Mouse (Mus musculus): ENCODE measurements at regions not wholly inside any gene's neighbourhood (a gene's known extent, or its start where the extent isn't known, plus 50 kb on each side); places are given as distances from the start of the nearest gene placed in this dataset.
A peak's percentile ranks its signal among the peaks of the same experiment; 100 is the strongest.

GRCm38 (mm10) chr8:95974889-95975288 lies 86.5 kb upstream of the Got2 start:
- DNase-seq, result no peak

- no peak for DNase-seq
Measured at GRCm38 (mm10) chr8:95974231-95974630, 85.9 kb upstream of the Got2 start.

- no peak for DNase-seq
Measured at GRCm38 (mm10) chr8:95973571-95973970, 85.2 kb upstream of the Got2 start.

GRCm38 (mm10) chr8:95968828-95969227 lies 80.5 kb upstream of the Got2 start:
- DNase-seq, result no peak

GRCm38 (mm10) chr8:95966430-95966829 lies 78.1 kb upstream of the Got2 start:
- DNase-seq, result no peak

GRCm38 (mm10) chr8:95952257-95952656 lies 63.9 kb upstream of the Got2 start:
- DNase-seq, result no peak

GRCm38 (mm10) chr8:95951794-95952193 lies 63.4 kb upstream of the Got2 start:
- DNase-seq, result peak; percentile 70 to 74

Data from layer of hippocampus, postnatal 36 days (tissue).